Mouse (Mus musculus): ENCODE measurements at regions not wholly inside any gene's neighbourhood (a gene's known extent, or its start where the extent isn't known, plus 50 kb on each side); places are given as distances from the start of the nearest gene placed in this dataset.

DNA sequence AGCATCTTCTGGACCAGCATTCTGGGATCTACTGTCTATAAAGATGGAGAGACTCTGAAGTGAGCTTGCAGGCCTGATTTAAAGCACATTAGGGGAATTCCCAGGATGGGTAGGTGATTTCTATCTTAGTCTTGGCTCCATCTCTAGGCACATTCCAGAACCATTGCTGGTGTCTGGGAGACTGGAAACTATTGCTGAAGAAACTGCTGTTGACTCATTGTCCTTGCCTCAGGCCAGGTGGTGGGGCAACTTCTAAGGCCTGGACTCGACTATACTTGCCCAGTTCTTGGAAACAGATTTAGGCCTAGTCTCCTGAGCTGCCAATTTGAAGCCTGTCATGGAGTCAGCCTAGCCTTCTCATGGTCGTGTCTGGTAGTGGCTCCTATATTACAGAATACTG is 61.5 kb upstream of the Kdm8 start:
- no peak overlapping the region for H3K27ac ChIP-seq (replicated peaks; ENCODE audit: low read depth, low read length)
- no peak overlapping the region for H3K4me3 ChIP-seq (ENCODE audit: low read depth, low read length)
- WGBS = 59% methylated on average over 2 of the region's 2 CpGs
- H3K4me1 ChIP-seq (ENCODE audit: control insufficient read depth, insufficient read depth, low read length) = no peaks in the 10 kb centered on the region
- no peaks in the 10 kb centered on the region for H3K36me3 ChIP-seq (ENCODE audit: control insufficient read depth, insufficient read depth, low read length)
- no peak overlapping the region for H3K4me2 ChIP-seq (ENCODE audit: low read depth, low read length)
- no peaks in the 10 kb centered on the region for H3K27me3 ChIP-seq (replicated peaks; ENCODE audit: control insufficient read depth, insufficient read depth, low read length)
- no peak overlapping the region for H3K9ac ChIP-seq (ENCODE audit: low read depth, low read length)
- no peaks in the 10 kb centered on the region for H3K9me3 ChIP-seq (ENCODE audit: control insufficient read depth, low read length)
- ATAC-seq (ENCODE audit: low read depth) (no peak), DNase-seq (ENCODE audit: low spot score) (no peak)

- H3K36me3 ChIP-seq (ENCODE audit: control insufficient read depth, insufficient read depth, low read length) = no peaks in the 10 kb centered on the region
- no peaks in the 10 kb centered on the region for H3K27me3 ChIP-seq (replicated peaks; ENCODE audit: control insufficient read depth, insufficient read depth, low read length)
- no peaks in the 10 kb centered on the region for H3K9me3 ChIP-seq (ENCODE audit: control insufficient read depth, low read length)
- H3K4me2 ChIP-seq (ENCODE audit: low read depth, low read length) = no peak overlapping the region
- H3K4me1 ChIP-seq (ENCODE audit: control insufficient read depth, insufficient read depth, low read length) = no peaks in the 10 kb centered on the region
- H3K4me3 ChIP-seq (ENCODE audit: low read depth, low read length) = no peak overlapping the region
- WGBS = 73% methylated on average over 4 of the region's 4 CpGs
- no peak overlapping the region for H3K9ac ChIP-seq (ENCODE audit: low read depth, low read length)
- ATAC-seq (ENCODE audit: low read depth) (no peak), DNase-seq (ENCODE audit: low spot score) (peak; percentile 21)
- no peak overlapping the region for H3K27ac ChIP-seq (replicated peaks; ENCODE audit: low read depth, low read length)
Observed at GRCm38 (mm10) chr7:125384171-125384570, 60.3 kb upstream of the Kdm8 start.

DNA sequence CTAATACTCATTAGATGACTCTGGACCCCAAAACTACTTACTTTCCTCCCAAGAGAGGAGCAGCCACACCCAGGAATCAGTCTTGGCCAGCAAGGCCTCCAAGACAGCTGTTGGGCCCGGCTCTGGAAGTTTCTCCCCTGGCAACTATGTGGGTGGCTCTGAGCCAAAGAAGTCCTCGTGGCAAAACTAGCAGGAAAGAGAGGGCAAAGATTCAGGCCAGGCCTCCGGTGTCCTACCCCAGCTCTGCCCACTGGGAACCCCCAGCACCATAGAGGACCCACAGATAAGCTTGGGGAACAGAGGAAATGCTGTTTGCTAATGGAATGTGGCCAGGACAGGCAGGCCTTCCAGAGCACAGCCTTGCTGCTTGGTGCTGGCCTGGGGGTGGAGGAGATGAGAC is 51.9 kb upstream of the Kdm8 start:
- Histone ChIP-seq H3K4me2 (ENCODE audit: low read depth, low read length) (peak overlapping the region; percentile 74), H3K4me1 (ENCODE audit: control insufficient read depth, insufficient read depth, low read length) (peaks cover 10% of the 10 kb centered on the region), H3K4me3 (ENCODE audit: low read depth, low read length) (no peak overlapping the region), H3K27me3 (replicated peaks; ENCODE audit: control insufficient read depth, insufficient read depth, low read length) (no peaks in the 10 kb centered on the region), H3K9me3 (ENCODE audit: control insufficient read depth, low read length) (no peaks in the 10 kb centered on the region), H3K27ac (replicated peaks; ENCODE audit: low read depth, low read length) (peak overlapping the region; percentile 62; the same call in 1 of the 2 replicates), H3K9ac (ENCODE audit: low read depth, low read length) (no peak overlapping the region), H3K36me3 (ENCODE audit: control insufficient read depth, insufficient read depth, low read length) (no peaks in the 10 kb centered on the region)
- WGBS = 12% methylated on average over 3 of the region's 3 CpGs
- DNase-seq (ENCODE audit: low spot score) (peak; percentile 15), ATAC-seq (ENCODE audit: low read depth) (no peak)

DNA sequence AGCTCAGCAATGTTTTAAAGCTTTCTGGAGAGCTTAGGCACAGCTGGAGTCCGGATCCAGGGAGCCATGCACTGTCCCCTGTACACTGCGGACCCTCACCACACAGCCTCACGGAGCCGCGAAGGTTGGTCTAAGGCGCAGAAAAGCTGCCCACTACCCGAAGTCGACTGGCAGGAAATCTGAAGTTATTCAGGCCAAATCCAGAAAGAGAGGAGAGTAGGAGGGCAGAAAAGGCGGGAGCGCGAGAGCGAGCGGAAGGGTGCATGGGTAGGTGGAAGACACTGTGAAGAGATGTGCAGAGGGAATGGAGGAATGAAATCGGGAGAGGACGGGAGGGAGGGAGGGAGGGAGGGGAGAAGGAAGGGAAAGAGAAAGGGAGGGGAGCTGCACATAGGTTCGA is 51.2 kb upstream of the Kdm8 start:
- Histone ChIP-seq H3K4me2 (ENCODE audit: low read depth, low read length) (peak overlapping the region; percentile 74), H3K9ac (ENCODE audit: low read depth, low read length) (peak overlapping the region; percentile 57), H3K27me3 (replicated peaks; ENCODE audit: control insufficient read depth, insufficient read depth, low read length) (no peaks in the 10 kb centered on the region), H3K9me3 (ENCODE audit: control insufficient read depth, low read length) (no peaks in the 10 kb centered on the region), H3K27ac (replicated peaks; ENCODE audit: low read depth, low read length) (peak overlapping the region; percentile 62), H3K4me3 (ENCODE audit: low read depth, low read length) (peak overlapping the region; percentile 40), H3K4me1 (ENCODE audit: control insufficient read depth, insufficient read depth, low read length) (peaks cover 10% of the 10 kb centered on the region), H3K36me3 (ENCODE audit: control insufficient read depth, insufficient read depth, low read length) (no peaks in the 10 kb centered on the region)
- ATAC-seq (ENCODE audit: low read depth) (peak; percentile 50), DNase-seq (ENCODE audit: low spot score) (no peak)
- WGBS = 1% methylated on average over 16 of the region's 16 CpGs

DNA sequence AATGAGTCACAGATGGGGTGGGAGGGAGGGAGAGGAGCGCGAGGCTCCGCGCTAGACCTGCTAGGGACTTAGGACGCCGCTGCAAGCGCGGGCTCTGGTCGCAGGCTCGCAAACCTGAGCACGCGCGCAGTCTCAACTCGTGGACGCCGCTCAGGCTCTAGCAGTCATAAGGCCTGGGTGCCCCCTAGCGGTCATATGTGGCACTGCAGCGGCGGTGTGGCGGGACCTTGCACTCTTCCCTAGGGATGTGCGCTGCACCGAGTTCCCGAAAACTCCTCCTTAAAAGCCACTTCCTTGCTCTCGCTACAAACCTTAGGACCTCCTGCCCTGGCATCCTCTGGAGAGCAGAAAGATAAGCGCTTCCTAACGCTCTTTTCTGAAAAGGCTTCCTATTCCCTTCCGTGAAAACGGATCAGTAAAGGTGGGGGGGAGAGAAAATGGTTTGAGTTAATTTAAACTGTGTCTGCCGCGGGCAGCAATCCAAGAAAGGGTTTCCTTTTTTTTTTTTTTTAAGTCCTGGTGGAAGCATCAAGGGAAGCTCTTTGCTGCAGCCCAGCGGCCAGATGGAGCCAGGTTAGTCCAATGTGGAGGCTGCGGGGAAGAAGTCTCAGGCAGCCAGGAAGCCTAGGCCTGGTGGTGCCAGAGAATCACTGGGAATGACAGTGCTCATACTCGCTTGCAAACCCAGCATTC is 50.7 kb upstream of the Kdm8 start:
- Histone ChIP-seq H3K9ac (ENCODE audit: low read depth, low read length) (peak overlapping the region; percentile 57), H3K9me3 (ENCODE audit: control insufficient read depth, low read length) (no peaks in the 10 kb centered on the region), H3K4me3 (ENCODE audit: low read depth, low read length) (peak overlapping the region; percentile 40), H3K4me2 (ENCODE audit: low read depth, low read length) (peak overlapping the region; percentile 74), H3K27me3 (replicated peaks; ENCODE audit: control insufficient read depth, insufficient read depth, low read length) (no peaks in the 10 kb centered on the region), H3K4me1 (ENCODE audit: control insufficient read depth, insufficient read depth, low read length) (peaks cover 10% of the 10 kb centered on the region), H3K36me3 (ENCODE audit: control insufficient read depth, insufficient read depth, low read length) (no peaks in the 10 kb centered on the region), H3K27ac (replicated peaks; ENCODE audit: low read depth, low read length) (peak overlapping the region; percentile 62)
- peak; percentile 98 for DNase-seq (ENCODE audit: low spot score)
- peak; percentile 95 for ATAC-seq (ENCODE audit: low read depth)
- under 1% methylated on average over 18 of the region's 33 CpGs for WGBS

All from embryonic facial prominence, embryonic 14.5 days (tissue).